Mouse (Mus musculus): ENCODE measurements at regions not wholly inside any gene's neighbourhood (a gene's known extent, or its start where the extent isn't known, plus 50 kb on each side); places are given as distances from the start of the nearest gene placed in this dataset.

DNA sequence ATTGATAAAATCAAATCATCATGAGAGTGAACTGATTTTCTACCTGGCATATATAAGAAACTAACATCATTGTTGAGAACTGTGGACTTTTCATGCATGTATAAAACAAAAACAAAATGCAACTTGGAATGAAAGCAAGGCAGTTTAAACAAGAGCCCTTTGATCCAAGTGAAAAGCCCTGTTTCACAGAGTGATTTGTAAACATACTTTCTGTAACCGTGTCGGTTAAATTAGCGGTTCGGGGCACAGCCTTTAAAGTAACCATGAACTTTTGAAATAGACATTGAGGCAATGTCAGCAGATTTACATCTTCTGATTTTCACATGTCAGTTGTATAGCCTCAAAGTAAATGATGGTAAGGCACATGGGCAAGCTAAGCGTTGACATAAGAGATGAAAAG, 593.7 kb upstream of the Pkn2 start:
- ATAC-seq (ENCODE audit: low FRiP score): 0 out of 2 replicates have a peak, but pooled peaks have one; percentile 8
- no peak overlapping the region for H3K27ac ChIP-seq
- 55% methylated on average over 5 of the region's 5 CpGs for WGBS
- H3K4me3 ChIP-seq (replicated peaks; ENCODE audit: low read length): no peak overlapping the region
- no peak overlapping the region for H3K4me2 ChIP-seq (replicated peaks)
- H3K36me3 ChIP-seq (replicated peaks; ENCODE audit: control insufficient read depth, insufficient read depth): no peaks in the 10 kb centered on the region
- no peak for DNase-seq (ENCODE audit: low spot score)
- no peaks in the 10 kb centered on the region for H3K4me1 ChIP-seq (replicated peaks; ENCODE audit: control insufficient read depth, insufficient read depth, low read length)
- H3K27me3 ChIP-seq (ENCODE audit: control insufficient read depth, insufficient read depth, low read length): no peaks in the 10 kb centered on the region
- H3K9ac ChIP-seq: no peak overlapping the region
- no peaks in the 10 kb centered on the region for H3K9me3 ChIP-seq (ENCODE audit: control insufficient read depth, low read length)

DNA sequence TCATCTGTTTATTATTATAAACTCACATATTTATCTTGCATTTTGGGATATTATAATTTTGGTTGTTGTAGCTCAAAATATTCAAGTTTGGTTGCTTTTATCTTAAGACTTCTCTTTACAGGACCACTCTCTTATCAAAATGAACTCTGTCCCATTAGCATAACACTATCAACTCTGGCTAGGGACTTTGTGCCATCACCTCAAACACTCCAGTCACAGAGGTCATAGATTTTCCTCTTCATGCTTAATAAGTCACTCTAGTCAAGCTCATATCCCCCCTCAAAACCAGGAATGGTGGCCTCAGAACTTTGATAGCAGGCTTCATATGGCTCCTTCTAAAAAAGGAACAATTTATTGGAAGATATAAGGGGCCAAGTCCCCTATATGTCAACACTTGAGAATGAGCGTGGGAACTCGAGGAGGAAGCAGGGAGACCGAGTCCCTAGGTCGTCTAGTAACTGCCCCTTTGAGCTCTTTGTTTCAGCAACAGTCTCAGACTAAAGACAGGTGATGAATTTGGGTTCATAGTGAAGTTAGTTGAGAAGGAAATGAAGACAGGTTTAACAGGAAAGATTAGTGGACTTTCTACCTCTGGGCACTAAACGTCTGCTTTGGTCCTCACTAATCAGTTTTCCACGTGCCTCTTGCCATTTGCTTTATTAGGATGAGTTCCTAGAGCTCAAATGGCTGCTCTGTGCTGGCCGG, 565.4 kb upstream of the Pkn2 start:
- DNase-seq (ENCODE audit: low spot score) (no peak), ATAC-seq (ENCODE audit: low FRiP score) (no peak)
- WGBS: 75% methylated on average over 7 of the region's 7 CpGs
- Histone ChIP-seq H3K27ac (no peak overlapping the region), H3K9me3 (ENCODE audit: control insufficient read depth, low read length) (no peaks in the 10 kb centered on the region), H3K4me1 (replicated peaks; ENCODE audit: control insufficient read depth, insufficient read depth, low read length) (no peaks in the 10 kb centered on the region), H3K27me3 (ENCODE audit: control insufficient read depth, insufficient read depth, low read length) (no peaks in the 10 kb centered on the region), H3K9ac (no peak overlapping the region), H3K4me2 (replicated peaks) (no peak overlapping the region), H3K36me3 (replicated peaks; ENCODE audit: control insufficient read depth, insufficient read depth) (no peaks in the 10 kb centered on the region), H3K4me3 (replicated peaks; ENCODE audit: low read length) (no peak overlapping the region)

DNA sequence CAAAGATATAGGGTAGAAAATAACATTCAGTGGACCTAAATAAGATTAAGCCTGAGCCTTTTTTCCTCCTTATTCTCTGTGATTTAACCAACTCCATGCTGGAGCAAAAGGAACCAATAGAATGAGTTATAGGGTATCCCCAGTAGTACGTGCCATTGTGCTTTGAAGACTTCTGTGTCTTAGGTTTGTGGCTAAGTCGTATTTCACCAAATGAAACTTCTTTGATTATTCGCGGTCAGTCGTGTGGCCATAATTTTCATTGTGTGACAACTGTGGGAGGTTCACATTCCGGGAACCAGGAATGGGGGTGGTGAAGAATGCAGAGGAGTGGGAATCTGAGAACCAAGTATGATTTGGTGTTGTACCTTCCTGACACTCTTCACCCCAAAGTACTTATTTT, 535.6 kb upstream of the Pkn2 start:
- Histone ChIP-seq H3K9ac (no peak overlapping the region), H3K9me3 (ENCODE audit: control insufficient read depth, low read length) (no peaks in the 10 kb centered on the region), H3K4me1 (replicated peaks; ENCODE audit: control insufficient read depth, insufficient read depth, low read length) (no peaks in the 10 kb centered on the region), H3K4me3 (replicated peaks; ENCODE audit: low read length) (no peak overlapping the region), H3K27me3 (ENCODE audit: control insufficient read depth, insufficient read depth, low read length) (no peaks in the 10 kb centered on the region), H3K4me2 (replicated peaks) (no peak overlapping the region), H3K27ac (no peak overlapping the region), H3K36me3 (replicated peaks; ENCODE audit: control insufficient read depth, insufficient read depth) (no peaks in the 10 kb centered on the region)
- no peak for DNase-seq (ENCODE audit: low spot score)
- 60% methylated on average over 6 of the region's 6 CpGs for WGBS
- ATAC-seq (ENCODE audit: low FRiP score): no peak

DNA sequence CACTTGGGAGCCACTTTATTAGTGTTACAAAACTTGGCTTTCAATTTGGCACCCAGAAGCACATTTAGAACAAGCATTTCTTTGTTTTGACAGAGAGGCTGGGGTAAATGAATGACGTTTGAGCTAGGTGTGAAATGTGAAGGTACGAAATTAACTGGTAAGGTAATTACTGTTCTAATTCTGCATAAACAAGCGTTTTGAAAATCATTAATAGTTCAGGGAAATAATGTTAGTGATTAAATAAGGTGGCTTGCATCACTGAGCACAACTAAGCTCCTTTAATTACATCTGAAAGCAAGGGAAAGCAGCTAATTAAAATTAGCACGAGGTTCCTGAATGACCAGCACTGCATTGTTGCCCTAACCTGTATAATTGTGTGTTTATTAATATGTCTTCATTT, 529.9 kb upstream of the Pkn2 start:
- H3K4me3 ChIP-seq (replicated peaks; ENCODE audit: low read length): no peak overlapping the region
- no peaks in the 10 kb centered on the region for H3K4me1 ChIP-seq (replicated peaks; ENCODE audit: control insufficient read depth, insufficient read depth, low read length)
- WGBS: 52% methylated on average over 4 of the region's 4 CpGs
- no peak for ATAC-seq (ENCODE audit: low FRiP score)
- no peak for DNase-seq (ENCODE audit: low spot score)
- no peaks in the 10 kb centered on the region for H3K27me3 ChIP-seq (ENCODE audit: control insufficient read depth, insufficient read depth, low read length)
- H3K9ac ChIP-seq: no peak overlapping the region
- no peak overlapping the region for H3K4me2 ChIP-seq (replicated peaks)
- H3K9me3 ChIP-seq (ENCODE audit: control insufficient read depth, low read length): no peaks in the 10 kb centered on the region
- H3K36me3 ChIP-seq (replicated peaks; ENCODE audit: control insufficient read depth, insufficient read depth): no peaks in the 10 kb centered on the region
- H3K27ac ChIP-seq: no peak overlapping the region

DNA sequence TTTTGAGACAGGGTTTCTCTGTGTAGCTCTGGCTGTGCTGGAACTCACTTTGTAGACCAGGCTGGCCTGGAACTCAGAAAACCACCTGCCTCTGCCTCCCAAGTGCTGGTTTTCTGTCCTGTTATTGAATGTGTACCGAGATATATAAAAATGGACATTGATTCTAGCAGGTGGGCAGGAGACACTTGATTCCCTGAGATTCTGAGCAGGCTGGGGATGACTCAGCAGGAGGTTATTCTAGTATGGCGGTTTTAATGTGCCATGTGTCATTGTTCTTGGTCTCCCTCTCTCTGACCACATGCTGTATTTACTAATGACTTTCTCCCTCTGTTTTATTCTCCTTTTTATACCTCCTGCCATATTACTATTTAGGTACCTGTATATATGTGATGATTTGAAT, 517.2 kb upstream of the Pkn2 start:
- no peak for DNase-seq (ENCODE audit: low spot score)
- H3K4me1 ChIP-seq (replicated peaks; ENCODE audit: control insufficient read depth, insufficient read depth, low read length): no peaks in the 10 kb centered on the region
- no peak overlapping the region for H3K27ac ChIP-seq
- H3K36me3 ChIP-seq (replicated peaks; ENCODE audit: control insufficient read depth, insufficient read depth): no peaks in the 10 kb centered on the region
- WGBS: 65% methylated on average over 2 of the region's 2 CpGs
- no peaks in the 10 kb centered on the region for H3K9me3 ChIP-seq (ENCODE audit: control insufficient read depth, low read length)
- H3K4me2 ChIP-seq (replicated peaks): no peak overlapping the region
- no peak for ATAC-seq (ENCODE audit: low FRiP score)
- H3K27me3 ChIP-seq (ENCODE audit: control insufficient read depth, insufficient read depth, low read length): no peaks in the 10 kb centered on the region
- no peak overlapping the region for H3K9ac ChIP-seq
- no peak overlapping the region for H3K4me3 ChIP-seq (replicated peaks; ENCODE audit: low read length)

DNA sequence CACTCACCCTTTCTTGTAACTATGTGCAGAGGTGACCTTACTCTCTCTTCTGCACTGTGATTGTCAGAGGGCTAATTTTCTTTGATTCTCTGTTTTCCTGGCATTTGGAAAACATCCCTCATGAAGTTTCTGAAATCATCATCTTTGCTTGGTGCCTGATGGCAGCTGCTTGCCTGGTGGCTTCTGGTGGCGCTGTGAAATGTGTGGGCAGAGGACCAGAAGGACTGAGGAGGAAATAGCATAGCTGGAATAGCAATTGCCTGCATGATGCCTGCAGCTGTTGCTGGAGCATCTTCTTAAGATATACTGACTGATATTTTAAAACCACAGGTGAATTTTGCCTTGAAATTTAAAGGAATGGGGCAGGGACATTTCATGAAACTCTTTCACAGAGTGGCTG, 502.6 kb upstream of the Pkn2 start:
- Histone ChIP-seq H3K9me3 (ENCODE audit: control insufficient read depth, low read length) (no peaks in the 10 kb centered on the region), H3K9ac (no peak overlapping the region), H3K4me2 (replicated peaks) (no peak overlapping the region), H3K27ac (no peak overlapping the region), H3K27me3 (ENCODE audit: control insufficient read depth, insufficient read depth, low read length) (no peaks in the 10 kb centered on the region), H3K4me3 (replicated peaks; ENCODE audit: low read length) (no peak overlapping the region), H3K4me1 (replicated peaks; ENCODE audit: control insufficient read depth, insufficient read depth, low read length) (no peaks in the 10 kb centered on the region), H3K36me3 (replicated peaks; ENCODE audit: control insufficient read depth, insufficient read depth) (no peaks in the 10 kb centered on the region)
- ATAC-seq (ENCODE audit: low FRiP score) (no peak), DNase-seq (ENCODE audit: low spot score) (no peak)
- WGBS: 90% methylated on average over 1 of the region's 1 CpGs

DNA sequence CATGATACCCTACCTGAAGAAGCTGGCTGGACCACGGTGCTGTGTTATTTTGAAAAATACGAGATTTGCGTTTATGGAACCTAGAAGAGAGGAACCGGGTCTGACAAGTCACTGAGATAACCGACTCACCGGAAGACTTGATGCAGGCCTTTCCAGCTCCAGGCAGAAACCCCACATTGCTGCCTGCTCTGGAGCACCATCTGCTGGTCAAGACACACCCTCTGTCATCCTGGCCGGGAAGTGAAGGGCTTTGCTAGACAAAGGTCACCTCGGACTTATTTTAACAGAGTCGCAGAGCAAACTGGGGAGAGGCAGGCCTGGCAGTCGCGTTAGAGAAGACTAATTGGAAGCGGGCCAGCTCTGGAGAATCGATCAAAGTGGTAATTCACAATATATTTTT, 497.4 kb upstream of the Pkn2 start:
- Histone ChIP-seq H3K9me3 (ENCODE audit: control insufficient read depth, low read length) (no peaks in the 10 kb centered on the region), H3K4me1 (replicated peaks; ENCODE audit: control insufficient read depth, insufficient read depth, low read length) (no peaks in the 10 kb centered on the region), H3K9ac (no peak overlapping the region), H3K27me3 (ENCODE audit: control insufficient read depth, insufficient read depth, low read length) (no peaks in the 10 kb centered on the region), H3K36me3 (replicated peaks; ENCODE audit: control insufficient read depth, insufficient read depth) (no peaks in the 10 kb centered on the region), H3K27ac (no peak overlapping the region), H3K4me2 (replicated peaks) (0 out of 2 replicates have a peak overlapping the region, but pooled peaks have one; percentile 7), H3K4me3 (replicated peaks; ENCODE audit: low read length) (no peak overlapping the region)
- ATAC-seq (ENCODE audit: low FRiP score) (peak; percentile 88), DNase-seq (ENCODE audit: low spot score) (peak; percentile 79)
- 18% methylated on average over 13 of the region's 13 CpGs for WGBS

DNA sequence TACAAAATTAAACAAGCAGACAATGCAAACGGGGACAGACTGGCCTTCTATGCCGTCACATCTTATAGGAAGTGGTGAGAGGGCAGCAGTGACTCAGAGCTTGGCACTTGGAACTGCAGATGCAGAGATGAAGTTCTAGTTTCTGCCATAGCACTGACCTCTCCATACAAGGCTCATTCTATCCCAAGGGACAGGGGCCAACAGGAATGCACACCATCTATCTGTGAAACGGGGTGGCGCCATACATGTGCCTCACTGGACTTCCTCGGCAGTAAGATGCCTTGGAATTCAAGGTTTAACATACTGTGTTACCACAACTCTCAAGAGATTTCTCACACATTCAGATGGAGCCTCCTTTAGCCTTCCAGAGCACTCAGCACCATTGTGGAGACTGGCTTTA, 495.6 kb upstream of the Pkn2 start:
- DNase-seq (ENCODE audit: low spot score) (no peak), ATAC-seq (ENCODE audit: low FRiP score) (no peak)
- Histone ChIP-seq H3K4me1 (replicated peaks; ENCODE audit: control insufficient read depth, insufficient read depth, low read length) (no peaks in the 10 kb centered on the region), H3K27ac (no peak overlapping the region), H3K27me3 (ENCODE audit: control insufficient read depth, insufficient read depth, low read length) (no peaks in the 10 kb centered on the region), H3K9ac (no peak overlapping the region), H3K9me3 (ENCODE audit: control insufficient read depth, low read length) (no peaks in the 10 kb centered on the region), H3K36me3 (replicated peaks; ENCODE audit: control insufficient read depth, insufficient read depth) (no peaks in the 10 kb centered on the region), H3K4me2 (replicated peaks) (no peak overlapping the region), H3K4me3 (replicated peaks; ENCODE audit: low read length) (no peak overlapping the region)
- WGBS: 92% methylated on average over 5 of the region's 5 CpGs

DNA sequence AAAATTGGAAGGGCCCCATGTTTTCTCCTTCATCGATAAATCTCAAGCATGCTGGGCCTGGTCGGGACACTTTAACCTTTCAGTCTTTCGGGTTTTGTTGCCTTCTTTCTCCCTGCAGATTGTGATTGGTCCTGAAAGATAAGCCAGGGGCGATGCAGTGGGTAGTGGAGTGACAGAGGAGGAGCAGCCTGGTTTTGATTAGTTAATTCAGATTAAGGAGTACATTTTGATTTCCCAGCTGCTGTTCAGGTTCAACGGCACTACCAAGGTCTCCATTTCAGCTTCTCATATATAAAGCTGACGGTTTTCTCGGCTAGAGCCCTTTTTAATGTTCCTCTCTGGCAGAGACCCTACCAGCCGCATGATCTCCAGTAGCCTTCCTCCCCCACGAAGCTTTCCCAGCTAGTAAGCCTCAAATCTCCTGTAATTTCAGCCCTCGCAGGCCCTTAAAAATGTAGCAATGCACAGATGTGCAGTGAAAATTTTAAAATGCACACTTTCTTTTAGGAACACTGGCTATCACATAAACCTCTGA, 493.8 kb upstream of the Pkn2 start:
- no peak overlapping the region for H3K4me3 ChIP-seq (replicated peaks; ENCODE audit: low read length)
- no peaks in the 10 kb centered on the region for H3K9me3 ChIP-seq (ENCODE audit: control insufficient read depth, low read length)
- DNase-seq (ENCODE audit: low spot score) (no peak), ATAC-seq (ENCODE audit: low FRiP score) (no peak)
- H3K4me2 ChIP-seq (replicated peaks): no peak overlapping the region
- H3K27me3 ChIP-seq (ENCODE audit: control insufficient read depth, insufficient read depth, low read length): no peaks in the 10 kb centered on the region
- H3K36me3 ChIP-seq (replicated peaks; ENCODE audit: control insufficient read depth, insufficient read depth): no peaks in the 10 kb centered on the region
- H3K9ac ChIP-seq: no peak overlapping the region
- no peaks in the 10 kb centered on the region for H3K4me1 ChIP-seq (replicated peaks; ENCODE audit: control insufficient read depth, insufficient read depth, low read length)
- WGBS: 61% methylated on average over 10 of the region's 10 CpGs
- H3K27ac ChIP-seq: no peak overlapping the region

DNA sequence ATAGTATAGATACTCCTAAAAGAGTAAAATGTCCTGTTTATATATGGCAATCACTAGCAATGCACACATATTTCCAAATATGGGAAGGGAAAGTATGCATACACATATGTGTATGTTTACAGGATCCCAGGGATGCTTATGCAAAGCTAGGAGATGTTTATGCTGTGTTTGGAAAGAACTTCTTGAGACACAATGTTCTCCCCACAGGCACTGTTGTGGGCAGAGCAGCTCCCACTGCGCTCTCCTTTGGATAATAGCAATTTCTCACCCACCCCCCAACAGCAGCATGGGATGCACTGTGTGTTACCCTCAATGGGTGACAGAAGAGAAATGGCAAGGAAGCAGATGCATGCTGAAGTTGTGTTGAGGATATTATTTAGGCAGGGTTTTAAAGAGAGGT, 491.7 kb upstream of the Pkn2 start:
- Histone ChIP-seq H3K4me2 (replicated peaks) (no peak overlapping the region), H3K9ac (no peak overlapping the region), H3K9me3 (ENCODE audit: control insufficient read depth, low read length) (no peaks in the 10 kb centered on the region), H3K36me3 (replicated peaks; ENCODE audit: control insufficient read depth, insufficient read depth) (no peaks in the 10 kb centered on the region), H3K27ac (no peak overlapping the region), H3K27me3 (ENCODE audit: control insufficient read depth, insufficient read depth, low read length) (no peaks in the 10 kb centered on the region), H3K4me1 (replicated peaks; ENCODE audit: control insufficient read depth, insufficient read depth, low read length) (no peaks in the 10 kb centered on the region), H3K4me3 (replicated peaks; ENCODE audit: low read length) (no peak overlapping the region)
- no peak for DNase-seq (ENCODE audit: low spot score)
- no peak for ATAC-seq (ENCODE audit: low FRiP score)
- WGBS: 96% methylated on average over 1 of the region's 1 CpGs
